ENCODE assay signal across 7 mouse cellular contexts in genomic region chr12:30884622-30885230, GRCm38 (mm10). TPM values are rescaled to one million over a fixed set of nuclear protein-coding genes. Genes with fewer than 3 reads are reported as not detected.
DNase-seq lines count a peak whose midpoint lies in the region; ATAC-seq and TF ChIP-seq lines count a peak whose summit lies in the region.

No protein-coding gene starts in this region.

- intact Hi-C loops in gastrocnemius, postnatal 14 days (cut with DNase I; ENCODE audit: low total_unique reads), result no loop called here

- DNase-seq in liver, embryonic 14.5 days (ENCODE audit: low read depth in 3 of 3, low spot score in 3 of 3), result no peak
- DNase-seq in stomach, postnatal 0 days (ENCODE audit: low spot score), result no peak
- DNase-seq in right cerebral cortex, postnatal 10 days (ENCODE audit: low spot score in 2 of 2), result no peak
- no peak for DNase-seq in gastrocnemius, postnatal 14 days

- peaks cover 11% of the 10 kb centered on the region for H3K4me1 ChIP-seq in megakaryocyte, embryonic 14.5 days
- peaks cover 15% of the 10 kb centered on the region for H3K4me1 ChIP-seq in forebrain, embryonic 15.5 days
- peaks cover 10 to 12% of the 10 kb centered on the region in 2 experiments for H3K4me1 ChIP-seq in liver, embryonic 14.5 days (replicated peaks; ENCODE audit: control insufficient read depth in 2 of 2, insufficient read depth in 2 of 2, low read length in 1 of 2)
- H3K4me1 ChIP-seq in stomach, postnatal 0 days (replicated peaks; ENCODE audit: control insufficient read depth, insufficient read depth), result 0 out of 2 replicates have a peak, but pooled peaks cover 2% of the 10 kb centered on the region

- peak overlapping the region; percentile 79 for H3K4me3 ChIP-seq in megakaryocyte, embryonic 14.5 days (replicated peaks)
- H3K4me3 ChIP-seq in forebrain, embryonic 15.5 days, result peak overlapping the region; percentile 54
- peak overlapping the region in 1 of 2 experiments; percentile 1; a peak in 1 of 4 replicates for H3K4me3 ChIP-seq in liver, embryonic 14.5 days (ENCODE audit: insufficient read depth in 1 of 2, low read depth in 2 of 2, low read length in 2 of 2)
- peak overlapping the region; percentile 48 for H3K4me3 ChIP-seq in stomach, postnatal 0 days (ENCODE audit: low read depth, low read length)

- H3K9me3 ChIP-seq in megakaryocyte, embryonic 14.5 days, result peaks cover 9% of the 10 kb centered on the region
- no peaks in the 10 kb centered on the region for H3K9me3 ChIP-seq in forebrain, embryonic 15.5 days
- H3K9me3 ChIP-seq in liver, embryonic 14.5 days (ENCODE audit: control insufficient read depth, low read length), result no peaks in the 10 kb centered on the region
- no peaks in the 10 kb centered on the region for H3K9me3 ChIP-seq in stomach, postnatal 0 days (ENCODE audit: control insufficient read depth, low read length)

- peaks cover 53% of the 10 kb centered on the region for H3K27me3 ChIP-seq in megakaryocyte, embryonic 14.5 days (replicated peaks)
- H3K27me3 ChIP-seq in forebrain, embryonic 15.5 days, result peaks cover 42% of the 10 kb centered on the region
- peaks cover 54% of the 10 kb centered on the region for H3K27me3 ChIP-seq in liver, embryonic 14.5 days (ENCODE audit: control insufficient read depth, insufficient read depth, low read length)
- no peaks in the 10 kb centered on the region; the same call in 1 of the 2 replicates for H3K27me3 ChIP-seq in stomach, postnatal 0 days (ENCODE audit: control insufficient read depth, insufficient read depth, low read length)

- H3K36me3 ChIP-seq in megakaryocyte, embryonic 14.5 days (replicated peaks; ENCODE audit: low read length), result no peaks in the 10 kb centered on the region
- no peaks in the 10 kb centered on the region for H3K36me3 ChIP-seq in forebrain, embryonic 15.5 days
- no peaks in the 10 kb centered on the region for H3K36me3 ChIP-seq in liver, embryonic 14.5 days (replicated peaks; ENCODE audit: control insufficient read depth, insufficient read depth, low read depth)
- no peaks in the 10 kb centered on the region for H3K36me3 ChIP-seq in stomach, postnatal 0 days (ENCODE audit: control insufficient read depth, insufficient read depth, low read length)

- no peak overlapping the region for H3K27ac ChIP-seq in forebrain, embryonic 15.5 days (replicated peaks)
- no peak overlapping the region for H3K27ac ChIP-seq in liver, embryonic 14.5 days
- H3K27ac ChIP-seq in stomach, postnatal 0 days (replicated peaks), result no peak overlapping the region

- WGBS in forebrain, embryonic 15.5 days, result 7% methylated on average over 39 of the region's 39 CpGs
- WGBS in liver, embryonic 14.5 days (ENCODE audit: insufficient replicate concordance), result 8% methylated on average over 39 of the region's 39 CpGs
- WGBS in stomach, postnatal 0 days, result 8% methylated on average over 39 of the region's 39 CpGs

- peak overlapping the region; percentile 47; the same call in 1 of the 2 replicates for H3K9ac ChIP-seq in forebrain, embryonic 15.5 days (replicated peaks)
- no peak overlapping the region for H3K9ac ChIP-seq in liver, embryonic 14.5 days (replicated peaks)
- peak overlapping the region; percentile 59 for H3K9ac ChIP-seq in stomach, postnatal 0 days (ENCODE audit: low read length)

- no peak for ATAC-seq in megakaryocyte, adult 5-6 weeks (ENCODE audit: poor library complexity, severe bottlenecking)
- peak; percentile 50 for ATAC-seq in forebrain, embryonic 15.5 days (replicated peaks)
- ATAC-seq in liver, embryonic 14.5 days (ENCODE audit: insufficient read depth), result no peak
- peak; percentile 35; the same call in 1 of the 2 replicates for ATAC-seq in stomach, postnatal 0 days (ENCODE audit: low FRiP score, low TSS enrichment)

- no peak for TF ChIP-seq CTCF in liver, embryonic 14.5 days (IDR thresholded peaks at IDR 0.05; ENCODE audit: low read depth)
- TF ChIP-seq CTCF in stomach, postnatal 0 days (IDR thresholded peaks at IDR 0.05; ENCODE audit: low read depth), result no peak

- no peak for TF ChIP-seq EP300 in liver, embryonic 14.5 days (IDR thresholded peaks at IDR 0.05; ENCODE audit: low read depth)
- TF ChIP-seq EP300 in stomach, postnatal 0 days (optimal IDR thresholded peaks at IDR 0.05), result no peak

- H3K4me2 ChIP-seq in forebrain, embryonic 15.5 days (replicated peaks), result peak overlapping the region; percentile 95
- H3K4me2 ChIP-seq in liver, embryonic 14.5 days (ENCODE audit: low read depth), result peak overlapping the region; percentile 26; the same call in 1 of the 2 replicates
- H3K4me2 ChIP-seq in stomach, postnatal 0 days (replicated peaks; ENCODE audit: low read depth), result peak overlapping the region; percentile 71

RNA-seq across cellular contexts. Expression of gene Alkal2, which starts 0.6 kb away (rescaled TPM):
- not detected in 2 replicates for polyA plus RNA-seq in megakaryocyte, embryonic 14.5 days (2012; ENCODE audit: insufficient read depth, low replicate concordance)
- total RNA-seq in megakaryocyte, adult 5-6 weeks (2015), result not detected in 2 replicates
- not detected in 2 replicates for total RNA-seq in megakaryocyte, adult 5-6 weeks (2017)
- 0.50 and 0.55 TPM in 2 replicates for polyA plus RNA-seq in forebrain, embryonic 15.5 days (2015; fragmentation: Nextera tagmentation; extraction: Ambion mirVana)
- not detected in 2 replicates for polyA plus RNA-seq in liver, embryonic 14.5 days (2012; rRNA removed)
- not detected in 2 replicates for polyA plus RNA-seq in liver, embryonic 14.5 days (2014; fragmentation: Nextera tagmentation; extraction: Ambion mirVana)
- polyA plus RNA-seq in stomach, postnatal 0 days (2015; fragmentation: Nextera tagmentation; extraction: Ambion mirVana), result 5.2 and 6.2 TPM in 2 replicates
- total RNA-seq in gastrocnemius, postnatal 14 days (2021), result 1 to 10 TPM in 1 of 2 experiments, under 1 TPM in 1; 0.68 to 1.7 TPM

RNA-seq across cellular contexts. Expression of gene Acp1, which starts 26.7 kb away (rescaled TPM):
- 1.1 TPM in 1 of 2 replicates, not detected in the other for polyA plus RNA-seq in megakaryocyte, embryonic 14.5 days (2012; ENCODE audit: insufficient read depth, low replicate concordance)
- 35.4 and 46.0 TPM in 2 replicates for total RNA-seq in megakaryocyte, adult 5-6 weeks (2015)
- 48.1 and 53.3 TPM in 2 replicates for total RNA-seq in megakaryocyte, adult 5-6 weeks (2017)
- polyA plus RNA-seq in forebrain, embryonic 15.5 days (2015; fragmentation: Nextera tagmentation; extraction: Ambion mirVana), result 129 TPM in 2 replicates
- 21.0 and 43.2 TPM in 2 replicates for polyA plus RNA-seq in liver, embryonic 14.5 days (2012; rRNA removed)
- 349 and 368 TPM in 2 replicates for polyA plus RNA-seq in liver, embryonic 14.5 days (2014; fragmentation: Nextera tagmentation; extraction: Ambion mirVana)
- polyA plus RNA-seq in stomach, postnatal 0 days (2015; fragmentation: Nextera tagmentation; extraction: Ambion mirVana), result 103 and 113 TPM in 2 replicates
- total RNA-seq in gastrocnemius, postnatal 14 days (2021), result 10 to 100 TPM; 35.6 to 36.2 TPM

RNA-seq across cellular contexts. Expression of gene Sh3yl1, which starts 26.7 kb away (rescaled TPM):
- not detected in 2 replicates for polyA plus RNA-seq in megakaryocyte, embryonic 14.5 days (2012; ENCODE audit: insufficient read depth, low replicate concordance)
- 1.4 and 1.8 TPM in 2 replicates for total RNA-seq in megakaryocyte, adult 5-6 weeks (2015)
- total RNA-seq in megakaryocyte, adult 5-6 weeks (2017), result 0.24 and 0.84 TPM in 2 replicates
- polyA plus RNA-seq in forebrain, embryonic 15.5 days (2015; fragmentation: Nextera tagmentation; extraction: Ambion mirVana), result 40.5 and 42.1 TPM in 2 replicates
- polyA plus RNA-seq in liver, embryonic 14.5 days (2012; rRNA removed), result 11.0 and 19.4 TPM in 2 replicates
- 31.3 and 37.4 TPM in 2 replicates for polyA plus RNA-seq in liver, embryonic 14.5 days (2014; fragmentation: Nextera tagmentation; extraction: Ambion mirVana)
- polyA plus RNA-seq in stomach, postnatal 0 days (2015; fragmentation: Nextera tagmentation; extraction: Ambion mirVana), result 49.7 and 51.2 TPM in 2 replicates
- total RNA-seq in gastrocnemius, postnatal 14 days (2021), result 1 to 10 TPM; 1.2 to 1.3 TPM

Comparison
In these comparisons a context has a peak if more than half of its experiments do, and no peak if none do; other contexts are left out.
1. ATAC-seq: peak in forebrain, embryonic 15.5 days (single experiment) and stomach, postnatal 0 days (single experiment); none in megakaryocyte, adult 5-6 weeks (single experiment) and liver, embryonic 14.5 days (single experiment).
2. H3K4me2 ChIP-seq: peak in every context shown above with its lines; median percentile 95 in forebrain, embryonic 15.5 days; 71 in stomach, postnatal 0 days; 26 in liver, embryonic 14.5 days.
3. RNA of gene Acp1, which starts 26.7 kb away (polyA plus RNA-seq): 21.0 to 368 TPM in liver, embryonic 14.5 days, 129 TPM in forebrain, embryonic 15.5 days and 103 to 113 TPM in stomach, postnatal 0 days; 1.1 TPM in megakaryocyte, embryonic 14.5 days; every median in the first group is over 10 times any median in the second.
4. RNA of gene Sh3yl1, which starts 26.7 kb away (polyA plus RNA-seq): 49.7 to 51.2 TPM in stomach, postnatal 0 days, 40.5 to 42.1 TPM in forebrain, embryonic 15.5 days and 11.0 to 37.4 TPM in liver, embryonic 14.5 days; not detected in megakaryocyte, embryonic 14.5 days; every median in the first group is over 10 times any median in the second.